Mouse (Mus musculus) granulocyte monocyte progenitor cell, adult 5-6 weeks (primary cell): ENCODE measurements around the gene Slc2a12. TPM values are rescaled to one million over a fixed set of nuclear protein-coding genes. Genes with fewer than 3 reads are reported as not detected.

Source experiments
- ATAC-seq: replicated peaks from 2 replicates; pipeline ENCODE4 v1.8.0; 2016; ENCODE audit warnings: mild to moderate bottlenecking, moderate TSS enrichment, inconsistent platforms; ENCODE audit not compliant: poor library complexity, severe bottlenecking
- total RNA-seq, 2 experiments: library from RNA; stranded (forward) in 1 of 2; stranded (reverse) in 1 of 2; fragments of 200-712, 200-1000 nt in 1 of 2; fragments of >200 nt in 1 of 2; fragmentation: Nextera tagmentation in 1 of 2; gene quantifications; 2 replicates each; pipeline ENCODE4 v1.2.3; 2014 to 2017

Gene Slc2a12
- total RNA-seq, 2 experiments from 2014 or later = not detected

- no peak for ATAC-seq
These were observed 80.4 kb downstream of the Slc2a12 start for GRCm38 (mm10) chr10:22725166-22725565.

- no peak for ATAC-seq
These were observed 81.5 kb downstream of the Slc2a12 start for GRCm38 (mm10) chr10:22726295-22726694.

GRCm38 (mm10) chr10:22728257-22728656 lies 83.4 kb downstream of the Slc2a12 start:
- no peak for ATAC-seq

- peak; percentile 29 for ATAC-seq
These were observed 85.6 kb downstream of the Slc2a12 start for GRCm38 (mm10) chr10:22730266-22730991.

- ATAC-seq = no peak
These were observed 86.1 kb downstream of the Slc2a12 start for GRCm38 (mm10) chr10:22730992-22731271.

GRCm38 (mm10) chr10:22731272-22732093 lies 86.7 kb downstream of the Slc2a12 start, which contains the start of gene Tbpl1:
Gene Tbpl1 (minus strand): TSS chr10:22731938.
- peak; percentile 92 for ATAC-seq

- peak; percentile 64 for ATAC-seq
These were observed 87.4 kb downstream of the Slc2a12 start for GRCm38 (mm10) chr10:22732181-22732580.

- no peak for ATAC-seq
These were observed 101.1 kb downstream of the Slc2a12 start for GRCm38 (mm10) chr10:22745922-22746321.

GRCm38 (mm10) chr10:22746334-22747322 lies 101.8 kb downstream of the Slc2a12 start:
- peak; percentile 93 for ATAC-seq

GRCm38 (mm10) chr10:22751175-22751682 lies 106.4 kb downstream of the Slc2a12 start:
- no peak for ATAC-seq

Other genes with a start within 250 kb of the Slc2a12 start
- gene Tbpl1, start 86.9 kb downstream of the Slc2a12 start, total RNA-seq (2014; fragmentation: Nextera tagmentation) = 21.9 and 22.5 TPM in 2 replicates
- 20.2 and 21.9 TPM in 2 replicates for gene Tbpl1, start 86.9 kb downstream of the Slc2a12 start, total RNA-seq (2017)
- not detected in 2 replicates for gene Tcf21, start 175.2 kb downstream of the Slc2a12 start, total RNA-seq (2014; fragmentation: Nextera tagmentation)
- gene Tcf21, start 175.2 kb downstream of the Slc2a12 start, total RNA-seq (2017) = not detected in 2 replicates